Mouse (Mus musculus): Measurements from ENCODE around the gene Tmem260. TPM values are rescaled to one million over a fixed set of nuclear protein-coding genes. Genes with fewer than 3 reads are reported as not detected.

The Tmem260 gene
- total and polyA plus RNA-seq, 3 experiments, result 5.1 to 9.0 (median 8.4) TPM

DNA sequence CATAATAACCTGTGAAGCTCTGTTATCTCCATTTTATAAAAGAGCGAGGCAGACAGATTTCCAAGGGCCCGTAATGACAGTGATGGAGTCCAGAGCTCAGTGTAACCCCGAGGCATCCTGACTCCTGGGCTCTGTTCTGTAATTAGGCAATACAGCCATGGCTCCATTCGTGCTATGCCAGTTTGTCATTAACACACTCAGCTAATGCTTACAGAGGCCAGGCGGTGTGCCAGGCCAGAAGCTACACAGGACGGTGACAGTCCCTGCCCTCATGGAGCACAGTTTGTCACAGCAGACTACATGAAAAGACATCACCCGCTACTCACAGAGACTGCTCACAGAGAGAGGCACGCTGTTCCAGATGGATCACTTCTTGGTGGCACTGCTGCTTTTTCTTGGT is 61.5 kb downstream of the Tmem260 start:
- 82% methylated on average over 8 of the region's 8 CpGs for WGBS
- no peaks in the 10 kb centered on the region for H3K79me2 ChIP-seq (replicated peaks; ENCODE audit: control insufficient read depth, insufficient read depth, low read length)
- DNase-seq, result no peak
- no peaks in the 10 kb centered on the region for H3K4me1 ChIP-seq (ENCODE audit: control insufficient read depth, insufficient read depth, low read length)
- H3K36me3 ChIP-seq (ENCODE audit: control insufficient read depth, insufficient read depth, low read length), result no peaks in the 10 kb centered on the region; the same call in 1 of the 2 replicates
- no peak overlapping the region for H3K27ac ChIP-seq
- no peak overlapping the region for H3K4me3 ChIP-seq
- intact Hi-C loops (cut with DNase I), result no loop called here
- no peak for TF ChIP-seq POLR2A (IDR thresholded peaks at IDR 0.05; ENCODE audit: insufficient read depth, low read depth, low read length)
- no peak for TF ChIP-seq CTCF (IDR thresholded peaks at IDR 0.05)
- no peak for TF ChIP-seq EP300 (IDR thresholded peaks at IDR 0.05; ENCODE audit: insufficient read depth, low read depth, low read length)
- no peak overlapping the region for H3K9ac ChIP-seq (ENCODE audit: low read depth, low read length)
- H3K27me3 ChIP-seq (ENCODE audit: control insufficient read depth, insufficient read depth, low read length), result no peaks in the 10 kb centered on the region

DNA sequence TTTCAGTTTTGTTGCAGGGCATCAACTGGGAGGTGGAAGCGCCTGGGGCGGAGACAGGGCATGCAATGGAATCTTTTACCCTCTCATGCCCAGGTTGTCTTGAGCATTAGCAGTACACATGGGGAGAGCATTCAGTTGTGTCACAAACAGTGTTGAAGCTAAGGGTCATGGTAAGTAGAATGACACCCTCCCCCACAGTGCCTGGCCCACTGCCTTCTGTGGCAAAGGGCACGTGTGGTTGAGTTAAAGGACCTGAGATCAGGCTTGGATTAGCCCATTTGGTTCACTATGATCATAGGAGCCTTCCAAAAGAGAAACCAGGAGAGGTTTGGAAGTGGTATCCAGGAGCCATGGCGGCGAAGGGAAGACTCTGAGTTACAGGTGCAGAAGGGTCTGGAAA is 63.2 kb downstream of the Tmem260 start:
- intact Hi-C loops (cut with DNase I), result no loop called here
- Histone ChIP-seq H3K36me3 (ENCODE audit: control insufficient read depth, insufficient read depth, low read length) (no peaks in the 10 kb centered on the region; the same call in 1 of the 2 replicates), H3K4me1 (ENCODE audit: control insufficient read depth, insufficient read depth, low read length) (no peaks in the 10 kb centered on the region), H3K4me3 (no peak overlapping the region), H3K27ac (no peak overlapping the region), H3K79me2 (replicated peaks; ENCODE audit: control insufficient read depth, insufficient read depth, low read length) (no peaks in the 10 kb centered on the region), H3K9ac (ENCODE audit: low read depth, low read length) (no peak overlapping the region), H3K27me3 (ENCODE audit: control insufficient read depth, insufficient read depth, low read length) (no peaks in the 10 kb centered on the region)
- TF ChIP-seq EP300 (IDR thresholded peaks at IDR 0.05; ENCODE audit: insufficient read depth, low read depth, low read length), result no peak
- no peak for TF ChIP-seq POLR2A (IDR thresholded peaks at IDR 0.05; ENCODE audit: insufficient read depth, low read depth, low read length)
- no peak for TF ChIP-seq CTCF (IDR thresholded peaks at IDR 0.05)
- DNase-seq, result no peak
- WGBS, result 94% methylated on average over 5 of the region's 5 CpGs

DNA sequence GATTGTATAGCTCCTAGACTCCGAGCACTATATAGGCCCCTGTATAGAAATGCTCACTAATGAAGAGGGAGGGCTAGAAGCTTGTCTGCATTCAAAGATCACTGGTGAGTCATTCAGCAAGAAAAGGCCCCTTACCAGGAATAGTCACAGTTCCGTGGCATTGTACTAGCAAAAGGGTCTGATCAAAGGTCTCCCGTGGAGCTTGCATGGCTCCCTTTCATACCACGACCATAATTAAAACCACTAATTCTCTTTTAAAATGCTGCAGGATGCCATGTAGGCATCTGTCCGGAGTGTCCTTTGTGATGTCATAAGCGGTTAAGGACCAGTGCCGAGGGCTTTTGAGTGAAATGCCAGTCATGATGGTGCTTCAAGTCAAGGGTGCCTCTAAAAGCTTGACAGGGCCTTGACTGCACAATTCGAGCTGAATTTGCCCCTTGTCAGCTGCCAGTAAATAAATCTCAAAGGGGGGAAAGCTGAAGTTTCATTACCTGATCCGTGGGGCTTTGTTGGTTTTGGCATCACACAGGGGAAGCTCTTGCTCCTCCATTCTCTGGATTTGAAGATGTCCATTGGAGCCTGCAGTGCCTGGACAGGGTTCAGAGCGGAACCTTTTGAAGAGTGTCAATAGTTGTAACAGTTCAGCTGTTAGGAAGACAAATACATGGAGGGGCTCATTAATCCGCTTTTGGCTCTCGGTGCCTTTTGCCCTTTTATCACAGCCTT is 67.3 kb downstream of the Tmem260 start:
- Histone ChIP-seq H3K27ac (no peak overlapping the region), H3K4me1 (ENCODE audit: control insufficient read depth, insufficient read depth, low read length) (no peaks in the 10 kb centered on the region), H3K27me3 (ENCODE audit: control insufficient read depth, insufficient read depth, low read length) (no peaks in the 10 kb centered on the region), H3K9ac (ENCODE audit: low read depth, low read length) (no peak overlapping the region), H3K4me3 (no peak overlapping the region), H3K79me2 (replicated peaks; ENCODE audit: control insufficient read depth, insufficient read depth, low read length) (no peaks in the 10 kb centered on the region), H3K36me3 (ENCODE audit: control insufficient read depth, insufficient read depth, low read length) (no peaks in the 10 kb centered on the region; the same call in 1 of the 2 replicates)
- no peak for DNase-seq
- TF ChIP-seq CTCF (IDR thresholded peaks at IDR 0.05), result no peak
- no peak for TF ChIP-seq POLR2A (IDR thresholded peaks at IDR 0.05; ENCODE audit: insufficient read depth, low read depth, low read length)
- TF ChIP-seq EP300 (IDR thresholded peaks at IDR 0.05; ENCODE audit: insufficient read depth, low read depth, low read length), result no peak
- WGBS, result 87% methylated on average over 12 of the region's 12 CpGs
- intact Hi-C loops (cut with DNase I), result no loop called here

DNA sequence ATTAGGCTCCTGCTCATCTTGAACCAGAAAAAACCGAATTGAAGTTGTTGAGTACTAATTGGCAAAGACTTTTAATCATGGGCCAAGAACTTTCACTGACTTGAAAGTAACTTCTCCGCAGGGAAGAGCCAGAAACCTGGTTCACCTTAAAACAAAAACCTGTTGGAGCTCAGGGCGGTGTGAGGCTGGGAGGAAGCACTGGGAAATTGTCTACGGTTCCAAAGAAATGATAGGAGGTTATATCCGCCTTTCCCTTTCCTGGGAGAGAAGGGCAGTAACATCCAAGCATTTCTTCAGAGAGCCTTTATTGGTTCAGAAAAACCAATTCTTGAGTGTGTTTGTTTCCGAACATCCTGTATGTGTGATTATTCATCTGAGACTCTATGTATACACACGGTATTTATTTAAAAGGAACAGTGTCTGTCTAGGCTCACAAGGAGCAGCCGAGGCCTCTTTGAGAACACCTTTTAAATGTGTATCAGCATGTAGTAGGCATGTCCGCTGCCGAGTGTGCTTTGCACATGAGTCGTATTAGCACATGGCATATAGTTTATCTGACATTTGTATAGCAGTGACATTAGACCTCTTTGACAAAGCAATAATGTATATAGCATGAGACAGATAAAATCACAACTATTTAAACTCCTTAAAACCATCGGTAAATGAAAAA is 68.0 kb downstream of the Tmem260 start:
- no peak overlapping the region for H3K4me3 ChIP-seq
- WGBS, result 87% methylated on average over 12 of the region's 12 CpGs
- H3K36me3 ChIP-seq (ENCODE audit: control insufficient read depth, insufficient read depth, low read length), result no peaks in the 10 kb centered on the region; the same call in 1 of the 2 replicates
- no peaks in the 10 kb centered on the region for H3K4me1 ChIP-seq (ENCODE audit: control insufficient read depth, insufficient read depth, low read length)
- no peak overlapping the region for H3K9ac ChIP-seq (ENCODE audit: low read depth, low read length)
- intact Hi-C loops (cut with DNase I), result no loop called here
- no peak overlapping the region for H3K27ac ChIP-seq
- H3K79me2 ChIP-seq (replicated peaks; ENCODE audit: control insufficient read depth, insufficient read depth, low read length), result no peaks in the 10 kb centered on the region
- TF ChIP-seq EP300 (IDR thresholded peaks at IDR 0.05; ENCODE audit: insufficient read depth, low read depth, low read length), result no peak
- TF ChIP-seq CTCF (IDR thresholded peaks at IDR 0.05), result no peak
- no peak for DNase-seq
- no peaks in the 10 kb centered on the region for H3K27me3 ChIP-seq (ENCODE audit: control insufficient read depth, insufficient read depth, low read length)

DNA sequence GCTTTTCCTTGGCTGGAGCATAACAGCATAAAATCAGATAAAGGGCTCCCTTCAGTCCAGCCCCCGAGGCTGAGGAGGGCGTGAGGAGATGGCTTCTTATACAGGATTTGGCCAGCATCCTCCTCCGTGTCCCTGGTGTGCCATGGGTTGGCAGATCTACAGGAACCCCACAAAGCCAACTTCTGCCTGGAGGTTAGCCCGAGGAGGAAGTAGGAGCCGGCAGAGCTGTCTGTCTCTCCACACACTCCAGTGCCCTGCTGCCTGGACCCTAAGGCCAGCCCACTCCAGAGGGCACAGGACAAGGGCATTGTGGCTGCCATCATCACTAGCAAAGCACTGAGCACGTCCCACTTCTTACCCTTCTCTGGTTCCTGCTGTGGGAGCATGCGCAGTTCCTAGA is 68.7 kb downstream of the Tmem260 start:
- Histone ChIP-seq H3K27me3 (ENCODE audit: control insufficient read depth, insufficient read depth, low read length) (no peaks in the 10 kb centered on the region), H3K79me2 (replicated peaks; ENCODE audit: control insufficient read depth, insufficient read depth, low read length) (no peaks in the 10 kb centered on the region), H3K27ac (no peak overlapping the region), H3K36me3 (ENCODE audit: control insufficient read depth, insufficient read depth, low read length) (no peaks in the 10 kb centered on the region; the same call in 1 of the 2 replicates), H3K9ac (ENCODE audit: low read depth, low read length) (no peak overlapping the region), H3K4me1 (ENCODE audit: control insufficient read depth, insufficient read depth, low read length) (no peaks in the 10 kb centered on the region), H3K4me3 (no peak overlapping the region)
- DNase-seq, result no peak
- 57% methylated on average over 7 of the region's 7 CpGs for WGBS
- no peak for TF ChIP-seq POLR2A (IDR thresholded peaks at IDR 0.05; ENCODE audit: insufficient read depth, low read depth, low read length)
- no peak for TF ChIP-seq EP300 (IDR thresholded peaks at IDR 0.05; ENCODE audit: insufficient read depth, low read depth, low read length)
- TF ChIP-seq CTCF (IDR thresholded peaks at IDR 0.05), result no peak
- intact Hi-C loops (cut with DNase I), result no loop called here

DNA sequence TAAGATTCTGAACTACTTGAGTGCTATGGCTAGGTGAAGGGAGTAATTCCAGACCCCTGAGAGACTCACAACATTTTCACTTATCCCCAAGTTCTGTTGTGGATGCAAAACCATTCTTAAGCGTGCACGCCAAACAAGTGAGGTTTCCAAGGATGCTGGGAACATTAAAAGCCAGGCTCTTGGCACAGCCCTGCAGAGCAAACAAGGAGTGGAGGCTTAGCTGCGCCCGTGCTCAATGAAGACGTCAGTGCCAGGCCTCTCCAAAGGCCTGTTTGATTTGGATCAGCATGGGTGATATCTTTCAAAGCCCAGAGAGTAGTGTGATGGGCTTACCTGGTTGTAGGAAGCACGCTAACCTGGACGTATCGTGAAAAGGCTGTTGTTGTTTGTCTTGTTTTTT is 69.6 kb downstream of the Tmem260 start:
- no peak for DNase-seq
- Histone ChIP-seq H3K9ac (ENCODE audit: low read depth, low read length) (no peak overlapping the region), H3K4me3 (no peak overlapping the region), H3K79me2 (replicated peaks; ENCODE audit: control insufficient read depth, insufficient read depth, low read length) (no peaks in the 10 kb centered on the region), H3K27ac (no peak overlapping the region), H3K27me3 (ENCODE audit: control insufficient read depth, insufficient read depth, low read length) (no peaks in the 10 kb centered on the region), H3K36me3 (ENCODE audit: control insufficient read depth, insufficient read depth, low read length) (no peaks in the 10 kb centered on the region; the same call in 1 of the 2 replicates), H3K4me1 (ENCODE audit: control insufficient read depth, insufficient read depth, low read length) (no peaks in the 10 kb centered on the region)
- WGBS, result 81% methylated on average over 8 of the region's 8 CpGs
- TF ChIP-seq CTCF (IDR thresholded peaks at IDR 0.05) (no peak), POLR2A (IDR thresholded peaks at IDR 0.05; ENCODE audit: insufficient read depth, low read depth, low read length) (no peak), EP300 (IDR thresholded peaks at IDR 0.05; ENCODE audit: insufficient read depth, low read depth, low read length) (no peak)
- intact Hi-C loops (cut with DNase I), result no loop called here
